Mouse (Mus musculus): Measurements from ENCODE around the gene Tnfrsf1b.

GRCm38 (mm10) chr4:145211076-145211475 is 35.6 kb downstream of the Tnfrsf1b start:
- TF ChIP-seq CTCF (conservative IDR thresholded peaks at IDR 0.05; ENCODE audit: low read length) (no peak), POU5F1 (IDR thresholded peaks at IDR 0.05; ENCODE audit: borderline replicate concordance, low read length) (no peak)
